Mouse (Mus musculus) liver, embryonic 11.5 days (tissue): ENCODE results near the gene Gdpd1. TPM values are rescaled to one million over a fixed set of nuclear protein-coding genes. Genes with fewer than 3 reads are reported as not detected.

Experiments used
- ATAC-seq: fragments of 200-750 bp; cut with Nextera tagmentation; replicated peaks from 2 replicates; pipeline ENCODE4 v1.8.0; 2017; ENCODE audit warnings: moderate number of reproducible peaks, mild to moderate bottlenecking, moderate TSS enrichment, moderate library complexity; ENCODE audit not compliant: low FRiP score
- DNase-seq: peaks from one replicate; pipeline ENCODE4 v3.0.0-alpha.2; 2017; ENCODE audit warnings: low spot score
- H3K27ac ChIP-seq: fragments of 300-500 bp; sonication (generic); 2 replicates; pipeline ENCODE4 v1.5.1; 2014; ENCODE audit warnings: mild to moderate bottlenecking, low read depth, low read length, control low read depth
- H3K27me3 ChIP-seq: fragments of 300-500 bp; sonication (generic); replicated peaks from 2 replicates; pipeline ENCODE4 v1.6.1; 2014; ENCODE audit warnings: low read length, mixed read lengths; ENCODE audit not compliant: control insufficient read depth, insufficient read depth
- H3K36me3 ChIP-seq: fragments of 300-500 bp; sonication (generic); 2 replicates; pipeline ENCODE4 v1.6.1; 2014; ENCODE audit warnings: mild to moderate bottlenecking, low read length, moderate library complexity, mixed read lengths; ENCODE audit not compliant: control insufficient read depth, insufficient read depth
- H3K4me1 ChIP-seq: fragments of 300-500 bp; sonication (generic); replicated peaks from 2 replicates; pipeline ENCODE4 v1.6.1; 2014; ENCODE audit warnings: low read length, mixed read lengths; ENCODE audit not compliant: control insufficient read depth, insufficient read depth
- H3K4me2 ChIP-seq: fragments of 300-500 bp; sonication (generic); 2 replicates; pipeline ENCODE4 v1.6.1; 2014; ENCODE audit warnings: mild to moderate bottlenecking, control low read depth, moderate library complexity
- H3K4me3 ChIP-seq: fragments of 300-500 bp; sonication (generic); 2 replicates; pipeline ENCODE4 v1.5.1; 2014; ENCODE audit warnings: low read depth, low read length, control low read depth
- H3K9ac ChIP-seq: fragments of 300-500 bp; sonication (generic); 2 replicates; pipeline ENCODE4 v1.6.1; 2014; ENCODE audit warnings: low read depth, low read length, control low read depth
- H3K9me3 ChIP-seq: fragments of 300-500 bp; sonication (generic); 2 replicates; pipeline ENCODE4 v1.6.1; 2016; ENCODE audit warnings: low read length, inconsistent platforms, mixed read lengths; ENCODE audit not compliant: control insufficient read depth
- WGBS: fragments of 180-500 bp; shearing (Covaris S2); extraction: QIAGEN DNeasy Blood & Tissue Kit; methylation state at CpG from one replicate; pipeline ENCODE4 v1.1.7; 2014; 5-methylcytosine and 5-hydroxymethylcytosine counted together
- microRNA counts: library from miRNA; unstranded; fragments of <30 nt; microRNA quantifications from one replicate; lab custom pipeline; 2015
- microRNA-seq: library from miRNA; unstranded; fragments of <30 nt; microRNA quantifications from one replicate; pipeline ENCODE4, GENCODE M21; 2017; ENCODE audit warnings: borderline number of aligned reads
- polyA plus RNA-seq: library from polyadenylated mRNA; unstranded; fragments of >200 nt; fragmentation: Nextera tagmentation; extraction: Ambion mirVana; gene quantifications from 2 replicates; pipeline ENCODE4 v1.2.1, GENCODE M21; 2014

The Gdpd1 gene
- polyA plus RNA-seq, 1 experiment from 2014 or later: 12.0 TPM

- Histone ChIP-seq H3K4me1 (peaks cover 19% of the 10 kb centered on the region), H3K9ac (no peak overlapping the region), H3K36me3 (no peaks in the 10 kb centered on the region), H3K27ac (no peak overlapping the region), H3K4me3 (no peak overlapping the region), H3K9me3 (no peaks in the 10 kb centered on the region), H3K27me3 (no peaks in the 10 kb centered on the region), H3K4me2 (no peak overlapping the region)
- ATAC-seq (no peak), DNase-seq (no peak)
- WGBS: 68% methylated on average over 3 of the region's 3 CpGs
These were observed 83.6 kb downstream of the Gdpd1 start for GRCm38 (mm10) chr11:86990309-86990708.

GRCm38 (mm10) chr11:86984990-86985389 is 88.9 kb downstream of the Gdpd1 start:
- H3K4me1 ChIP-seq: no peaks in the 10 kb centered on the region
- no peak overlapping the region for H3K27ac ChIP-seq
- no peak overlapping the region for H3K4me2 ChIP-seq
- no peaks in the 10 kb centered on the region; the same call in 1 of the 2 replicates for H3K36me3 ChIP-seq
- 69% methylated on average over 3 of the region's 3 CpGs for WGBS
- no peak overlapping the region for H3K9ac ChIP-seq
- no peaks in the 10 kb centered on the region for H3K9me3 ChIP-seq
- no peaks in the 10 kb centered on the region for H3K27me3 ChIP-seq
- DNase-seq: no peak
- H3K4me3 ChIP-seq: no peak overlapping the region
- ATAC-seq: no peak

MicroRNA genes within 50 kb of the gene (microRNA counts, 519-probe panel; counts per million panel counts)
- microRNA mmu-miR-301a (lab: Ali Mortazavi, UCI): 5,993 counts per million, percentile 66 among the panel's probes with 10 or more counts

Small RNA genes within 50 kb of the gene (microRNA-seq; reads per million reads assigned to microRNA genes)
- 2,514 reads per million, percentile 83 among the genes with 10 or more reads in this experiment for gene Mir301

Other genes with a start within 250 kb of the Gdpd1 start
- gene Ypel2, start 80.4 kb downstream of the Gdpd1 start, polyA plus RNA-seq: 2.9 and 3.1 TPM in 2 replicates
- gene Smg8, start 12.7 kb upstream of the Gdpd1 start, polyA plus RNA-seq: 20.8 and 24.5 TPM in 2 replicates
- 13.4 and 14.5 TPM in 2 replicates for gene Prr11, start 34.6 kb upstream of the Gdpd1 start, polyA plus RNA-seq
- 55.3 and 55.9 TPM in 2 replicates for gene Ska2, start 35.2 kb upstream of the Gdpd1 start, polyA plus RNA-seq
- 40.4 and 43.4 TPM in 2 replicates for gene Trim37, start 53.0 kb upstream of the Gdpd1 start, polyA plus RNA-seq